Mouse (Mus musculus): Measurements from ENCODE around the gene Lrrc23. TPM values are rescaled to one million over a fixed set of nuclear protein-coding genes. Genes with fewer than 3 reads are reported as not detected.

Gene Lrrc23
- total RNA-seq, 1 experiment from 2014 or later = not detected

DNA sequence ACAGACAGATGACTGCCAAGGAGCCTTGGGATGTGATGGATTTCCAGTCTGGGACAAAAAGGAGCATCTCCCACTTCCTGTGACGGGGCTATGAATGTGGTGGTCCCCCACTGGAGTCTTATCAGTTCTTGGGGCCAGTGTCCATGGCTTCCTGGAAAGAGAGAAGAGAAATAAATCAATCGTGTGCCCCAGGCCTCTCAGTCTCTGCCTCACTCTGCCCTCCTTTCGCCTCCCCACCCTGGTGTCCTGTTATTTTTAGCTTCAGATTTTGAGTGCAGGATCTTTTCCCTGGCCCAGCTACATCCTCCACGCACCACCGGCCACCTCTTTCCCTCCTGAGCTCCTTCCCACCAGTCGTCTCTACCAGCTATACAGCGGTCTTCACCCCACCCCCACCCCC is 9.5 kb downstream of the Lrrc23 start:
- ATAC-seq (replicated peaks; ENCODE audit: low read depth, poor library complexity, severe bottlenecking) = no peak

- ATAC-seq (replicated peaks; ENCODE audit: low read depth, poor library complexity, severe bottlenecking) = peak; percentile 52
Measured at GRCm38 (mm10) chr6:124769101-124769765, 10.3 kb downstream of the Lrrc23 start, which contains the start of gene Eno2. Gene Eno2 (minus strand): TSS chr6:124769673.

DNA sequence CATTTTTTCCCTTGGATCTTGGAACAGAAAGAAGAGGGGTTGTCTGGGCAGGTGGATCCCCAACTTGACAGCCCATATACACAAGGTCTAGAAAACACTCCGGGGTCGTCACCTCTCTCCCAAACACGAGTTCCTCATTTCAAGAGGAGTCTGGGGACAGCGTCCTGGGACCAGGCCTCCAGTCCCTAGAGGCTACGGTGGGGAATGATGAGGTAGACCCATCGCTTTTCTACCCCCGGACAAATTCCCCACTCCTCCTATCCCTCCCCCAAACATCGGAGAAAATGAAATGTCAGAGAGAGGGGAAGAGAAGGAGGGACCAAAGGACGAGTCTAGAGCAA is 10.9 kb downstream of the Lrrc23 start:
- peak; percentile 46 for ATAC-seq (replicated peaks; ENCODE audit: low read depth, poor library complexity, severe bottlenecking)

DNA sequence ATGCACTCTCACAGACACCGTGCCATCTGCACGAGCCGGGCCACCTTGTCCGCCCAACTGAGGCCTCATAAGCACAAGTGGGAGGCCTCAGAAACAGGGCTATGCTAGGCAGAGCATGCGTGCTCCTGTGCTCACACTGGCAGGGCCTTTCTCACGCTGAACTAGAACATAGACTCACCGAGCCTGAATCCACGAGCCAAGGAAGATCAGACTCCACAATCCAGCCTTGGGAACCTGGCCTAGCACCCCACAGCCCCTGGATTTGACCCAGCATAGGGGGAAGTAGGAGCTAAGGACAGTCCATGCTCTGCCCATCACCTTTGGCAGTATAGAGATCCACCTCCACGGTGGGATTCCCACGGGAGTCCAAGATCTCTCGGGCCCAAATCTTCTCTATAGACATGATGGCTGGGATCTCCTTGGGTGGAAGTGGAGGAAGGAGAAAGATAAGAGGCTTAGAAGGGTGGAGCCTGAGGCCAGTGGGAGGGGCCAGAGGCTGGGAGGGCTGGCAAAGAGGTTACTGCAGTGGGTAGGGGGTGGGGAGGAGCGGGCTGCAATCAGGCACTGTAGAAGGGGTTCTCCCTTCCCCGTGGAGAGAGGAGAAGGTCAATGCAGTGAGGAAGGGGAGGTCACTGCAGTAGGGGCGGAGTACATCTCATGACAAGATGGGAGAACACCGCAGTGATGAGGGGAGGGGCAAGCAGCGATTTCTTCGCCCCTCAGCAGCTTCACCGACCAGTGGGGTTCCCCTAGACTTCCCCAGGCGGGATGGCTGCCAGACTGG is 11.4 kb downstream of the Lrrc23 start:
- ATAC-seq (replicated peaks; ENCODE audit: low read depth, poor library complexity, severe bottlenecking) = peak; percentile 36; the same call in 1 of the 2 replicates

DNA sequence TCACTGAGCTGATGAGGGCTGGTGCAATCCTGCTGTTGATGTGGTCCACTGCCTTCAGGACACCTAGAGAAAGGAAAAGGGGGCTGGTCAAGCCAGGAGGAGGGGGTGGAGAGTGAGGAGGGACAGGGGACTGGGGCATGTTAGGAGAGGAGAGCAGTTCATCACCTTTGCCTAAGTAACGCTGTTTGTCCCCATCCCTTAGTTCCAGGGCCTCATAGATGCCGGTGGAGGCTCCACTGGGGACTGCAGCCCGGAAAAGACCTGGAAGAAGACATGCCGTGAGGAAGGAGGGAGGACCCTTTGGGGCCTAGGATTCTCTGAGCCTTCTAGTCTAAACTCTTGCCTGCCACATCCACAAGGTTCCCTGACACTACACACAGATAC is 12.0 kb downstream of the Lrrc23 start:
- no peak for ATAC-seq (replicated peaks; ENCODE audit: low read depth, poor library complexity, severe bottlenecking)

DNA sequence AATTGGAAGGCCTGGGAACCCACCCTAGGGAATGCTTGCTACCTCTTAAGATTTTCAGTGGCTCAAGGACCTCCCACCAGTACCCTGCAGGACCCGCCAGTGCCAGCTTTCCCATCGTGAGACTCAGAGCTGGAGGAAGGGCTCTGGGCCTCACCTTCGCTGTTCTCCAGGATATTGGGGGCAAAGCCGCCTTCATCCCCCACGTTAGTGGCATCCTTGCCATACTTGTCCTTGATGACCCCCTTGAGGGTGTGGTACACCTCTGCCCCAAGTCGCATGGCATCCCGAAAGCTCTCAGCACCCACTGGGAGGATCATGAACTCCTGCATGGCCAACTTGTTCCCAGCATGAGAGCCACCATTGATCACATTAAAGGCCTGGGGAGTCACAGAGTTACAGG is 13.6 kb downstream of the Lrrc23 start:
- ATAC-seq (replicated peaks; ENCODE audit: low read depth, poor library complexity, severe bottlenecking) = no peak

DNA sequence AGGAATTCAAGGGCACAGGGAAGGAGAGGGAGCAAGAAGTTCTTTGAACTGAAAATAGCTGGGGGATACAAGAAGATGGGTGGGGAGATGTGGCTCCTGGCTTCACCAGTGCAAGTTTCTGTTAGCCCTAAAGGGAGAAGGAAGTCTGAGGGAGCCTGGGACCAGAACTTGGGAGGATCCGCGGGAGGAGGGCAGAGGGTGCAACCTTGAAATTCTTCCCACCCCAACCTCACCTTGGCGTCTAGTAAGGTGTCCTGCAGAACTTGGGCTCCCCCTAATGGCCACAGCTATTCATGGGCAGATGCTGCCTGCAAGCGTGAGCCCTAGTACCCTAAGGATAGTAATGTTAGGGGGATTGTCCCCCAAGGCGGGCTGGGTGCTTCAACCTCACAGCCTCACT is 20.3 kb downstream of the Lrrc23 start:
- ATAC-seq (replicated peaks; ENCODE audit: low read depth, poor library complexity, severe bottlenecking) = peak; percentile 92

DNA sequence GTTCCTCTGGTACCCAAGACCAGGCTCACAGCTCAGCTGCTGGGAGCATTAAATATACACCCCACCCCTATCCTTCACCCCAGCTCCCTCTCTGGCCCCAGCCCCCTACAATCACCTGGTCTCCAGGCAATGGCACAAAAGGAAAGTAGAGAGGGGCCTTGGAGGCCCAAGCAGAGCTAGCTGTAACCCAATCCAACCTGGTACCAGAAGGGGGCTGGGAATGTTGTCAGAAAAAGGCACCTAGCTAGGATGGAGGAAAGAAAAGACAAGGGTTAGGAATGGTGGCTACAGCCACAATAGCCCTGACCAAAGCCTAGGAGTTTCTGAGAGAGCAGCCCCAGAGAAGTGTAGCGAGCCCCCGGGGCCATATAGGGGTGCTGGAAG is 20.7 kb downstream of the Lrrc23 start:
- no peak for ATAC-seq (replicated peaks; ENCODE audit: low read depth, poor library complexity, severe bottlenecking)

- ATAC-seq (replicated peaks; ENCODE audit: low read depth, poor library complexity, severe bottlenecking) = no peak
Measured at GRCm38 (mm10) chr6:124757909-124758848, 21.3 kb downstream of the Lrrc23 start.

DNA sequence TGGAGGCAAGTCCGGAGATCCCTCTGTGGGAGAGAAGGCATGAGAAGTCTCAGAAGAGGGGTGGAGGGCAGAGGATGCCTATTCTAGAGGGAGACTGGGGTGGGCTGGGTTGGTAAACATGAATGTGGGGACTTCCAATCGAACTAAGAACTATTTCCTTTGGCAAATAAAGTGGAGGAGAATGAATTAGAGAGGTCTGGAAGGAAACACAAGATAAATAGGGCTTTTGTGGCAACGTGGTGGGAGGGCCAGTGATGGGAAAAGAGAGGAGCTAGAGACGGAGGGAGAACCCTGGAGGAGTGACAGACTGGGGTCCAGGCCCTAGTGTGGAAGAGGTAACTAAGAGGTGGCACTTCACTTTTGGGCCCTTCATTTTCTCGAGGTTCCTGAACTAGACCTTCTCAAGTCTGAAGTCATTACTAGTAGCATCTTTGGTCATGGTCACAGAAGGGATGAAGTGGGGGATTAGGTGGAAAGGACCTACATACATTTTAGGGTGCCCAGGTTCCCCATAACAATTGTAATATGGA is 22.1 kb downstream of the Lrrc23 start:
- ATAC-seq (replicated peaks; ENCODE audit: low read depth, poor library complexity, severe bottlenecking) = no peak

DNA sequence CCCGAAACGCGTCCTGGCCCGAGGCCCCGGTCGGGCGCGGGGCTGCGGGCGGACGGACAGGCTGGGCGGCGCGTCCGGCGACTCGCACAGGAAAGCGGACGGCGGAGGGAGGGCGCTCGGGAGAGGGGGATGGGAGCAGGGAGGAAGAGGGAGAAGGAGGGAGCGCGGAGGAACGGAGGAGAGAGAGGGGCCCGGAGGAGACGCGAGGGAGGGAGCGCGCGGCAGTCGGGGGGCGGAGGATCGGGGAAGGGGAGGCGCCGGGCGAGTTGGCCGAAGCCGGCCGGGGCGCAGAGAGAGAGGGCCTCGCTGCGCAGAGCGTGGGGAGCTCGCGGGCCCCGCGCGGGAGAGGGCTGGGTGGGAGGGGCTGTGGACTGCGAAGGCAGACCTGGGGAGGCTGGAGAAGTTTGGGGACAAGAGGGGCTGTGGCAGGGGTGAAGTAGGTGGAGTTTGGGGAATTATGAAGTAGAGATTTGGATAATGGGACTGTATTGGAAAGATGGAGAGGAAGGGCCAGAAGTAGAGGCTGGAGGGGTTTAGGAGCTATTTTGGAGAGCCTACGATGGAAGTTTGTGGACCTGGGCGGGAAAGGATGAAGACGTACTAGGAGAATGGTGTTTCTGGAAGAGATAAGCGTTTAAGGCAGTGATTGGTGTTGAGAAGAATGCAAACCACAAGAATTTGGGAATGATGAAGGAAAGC is 22.7 kb downstream of the Lrrc23 start:
- peak; percentile 40 for ATAC-seq (replicated peaks; ENCODE audit: low read depth, poor library complexity, severe bottlenecking)

GRCm38 (mm10) chr6:124755831-124756595 is 23.5 kb downstream of the Lrrc23 start, which contains the start of the genes Gm45234 and Atn1:
Gene Gm45234 (minus strand): TSS chr6:124756021.
Gene Atn1 (minus strand): TSS chr6:124756524.
- peak; percentile 40 for ATAC-seq (replicated peaks; ENCODE audit: low read depth, poor library complexity, severe bottlenecking)

DNA sequence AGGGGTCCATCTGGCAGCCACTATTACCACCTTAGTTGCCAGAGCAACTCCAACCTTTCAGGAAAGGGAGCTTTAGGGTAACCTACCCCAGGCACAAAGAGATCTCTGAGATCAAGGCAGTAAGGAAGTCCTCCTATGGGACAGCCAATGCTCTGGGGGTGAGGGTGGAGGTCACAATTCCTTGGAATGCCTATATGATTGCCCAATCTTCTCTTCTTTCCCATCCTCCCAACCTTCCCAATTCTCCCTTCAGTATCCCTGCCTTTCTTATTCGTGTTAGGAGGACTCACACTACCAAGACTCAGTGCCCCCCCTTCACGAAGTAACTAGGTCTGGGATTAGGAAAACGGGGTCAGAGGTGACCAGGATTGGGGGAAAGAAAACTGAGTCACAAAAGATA is 24.2 kb downstream of the Lrrc23 start:
- ATAC-seq (replicated peaks; ENCODE audit: low read depth, poor library complexity, severe bottlenecking) = no peak

DNA sequence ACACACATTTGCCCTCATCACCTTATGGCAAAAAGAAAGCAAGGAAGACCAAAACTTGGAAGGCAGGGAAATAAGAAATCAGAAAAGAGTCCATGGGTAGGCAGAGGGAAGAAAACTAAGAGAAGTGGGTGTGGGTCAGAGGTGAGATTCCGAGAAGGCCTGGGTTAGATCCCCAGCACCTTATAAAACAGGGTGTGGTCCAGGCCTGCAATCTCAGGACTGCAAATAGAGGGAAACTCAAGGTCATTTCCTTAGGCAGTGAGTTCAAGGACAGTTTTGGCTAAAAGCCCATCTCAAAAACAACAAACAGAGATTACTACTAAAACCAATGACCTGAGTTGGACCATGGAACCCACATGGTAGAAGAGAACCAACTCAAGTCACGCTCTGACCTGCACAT is 25.7 kb downstream of the Lrrc23 start:
- ATAC-seq (replicated peaks; ENCODE audit: low read depth, poor library complexity, severe bottlenecking) = no peak

- ATAC-seq (replicated peaks; ENCODE audit: low read depth, poor library complexity, severe bottlenecking) = no peak
Measured at GRCm38 (mm10) chr6:124750405-124750804, 29.1 kb downstream of the Lrrc23 start.

DNA sequence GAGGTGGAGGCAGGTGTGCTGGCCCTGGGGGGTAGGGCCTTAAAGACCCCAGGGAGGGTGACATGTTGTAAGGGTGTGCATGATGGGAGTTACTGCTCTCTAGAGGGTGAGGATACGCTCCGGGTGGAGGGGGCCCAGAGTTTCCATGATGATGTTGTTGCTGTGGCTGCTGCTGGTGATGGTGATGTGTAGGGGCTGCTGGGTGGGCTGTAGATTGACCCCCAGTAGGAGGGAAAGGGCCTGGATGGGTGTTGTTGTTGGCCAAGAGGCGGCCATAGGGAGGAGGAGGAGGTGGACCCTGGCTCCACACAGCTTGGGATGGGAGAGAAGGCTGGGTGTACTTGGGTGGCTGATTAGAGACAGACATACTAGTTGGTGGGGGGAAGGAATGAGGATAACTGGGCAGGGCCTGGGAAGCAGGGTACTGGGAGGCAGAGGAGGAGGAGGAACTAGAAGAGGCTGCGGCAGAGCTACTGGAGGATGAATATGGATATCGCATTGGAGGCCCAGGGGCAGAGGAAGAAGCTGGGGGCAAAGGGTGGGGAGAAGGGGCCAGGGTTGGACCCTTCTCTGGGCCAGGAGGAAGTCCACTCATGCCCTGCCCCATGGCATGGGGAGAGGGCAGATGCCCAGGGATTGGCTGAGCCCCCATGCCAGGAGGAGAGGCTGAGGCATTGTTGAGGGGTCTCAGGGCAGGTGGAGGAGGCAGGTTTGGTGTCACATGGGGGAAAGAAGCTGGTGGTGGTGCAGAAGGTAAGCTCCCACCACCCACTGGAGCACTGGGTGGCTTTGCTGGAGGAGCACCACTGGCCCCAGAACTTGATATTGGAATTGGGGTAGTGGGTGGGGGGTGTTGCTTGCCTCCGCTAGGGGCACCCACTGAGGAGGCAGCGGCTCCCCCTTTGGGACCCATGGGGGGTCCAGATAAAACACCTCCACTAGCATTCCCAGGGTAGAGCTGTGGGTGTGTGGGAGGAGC is 32.6 kb downstream of the Lrrc23 start:
- no peak for ATAC-seq (replicated peaks; ENCODE audit: low read depth, poor library complexity, severe bottlenecking)

GRCm38 (mm10) chr6:124746296-124746605 is 33.3 kb downstream of the Lrrc23 start:
- no peak for ATAC-seq (replicated peaks; ENCODE audit: low read depth, poor library complexity, severe bottlenecking)
